Mouse (Mus musculus): ENCODE measurements around the gene Skiv2l.
A peak's percentile ranks its signal among the peaks of the same experiment; 100 is the strongest.
"Not testable (repeated sequence)": the region's sequence is repeated elsewhere in the genome, so short reads cannot be mapped to it uniquely, and the experiment has no call there.

Gene Skiv2l

GRCm38 (mm10) chr17:34874321-34874720 is 24.3 kb upstream of the Skiv2l start:
- no peak for DNase-seq (ENCODE audit: low read depth)

DNA sequence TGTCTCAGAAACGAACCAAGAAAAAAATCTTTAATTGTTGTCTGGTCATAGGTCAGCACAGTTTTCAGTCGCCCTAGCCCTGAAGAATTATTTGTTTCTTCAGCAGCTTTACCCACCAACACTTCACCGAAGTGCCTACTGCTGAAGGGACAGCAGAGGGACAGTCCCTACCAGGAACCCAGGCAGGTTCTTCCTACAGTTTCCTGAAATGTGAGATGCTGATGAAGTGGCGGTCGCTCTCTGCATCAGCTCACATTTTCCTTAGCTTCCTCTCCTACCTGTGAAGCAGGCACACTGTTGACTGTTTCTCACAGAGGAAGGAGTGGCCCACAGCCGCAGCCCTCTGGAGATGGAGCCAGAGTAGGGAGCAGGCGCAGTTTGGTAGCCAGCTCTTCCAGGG is 16.0 kb upstream of the Skiv2l start:
- no peak for DNase-seq (ENCODE audit: low read depth)

GRCm38 (mm10) chr17:34862416-34863081 is 12.5 kb upstream of the Skiv2l start, which contains the start of gene Cfb:
TSS of gene Cfb (minus strand) at chr17:34862518.
- no peak for DNase-seq (ENCODE audit: low read depth)

GRCm38 (mm10) chr17:34861704-34862415 is 11.8 kb upstream of the Skiv2l start:
- no peak for DNase-seq (ENCODE audit: low read depth)

DNA sequence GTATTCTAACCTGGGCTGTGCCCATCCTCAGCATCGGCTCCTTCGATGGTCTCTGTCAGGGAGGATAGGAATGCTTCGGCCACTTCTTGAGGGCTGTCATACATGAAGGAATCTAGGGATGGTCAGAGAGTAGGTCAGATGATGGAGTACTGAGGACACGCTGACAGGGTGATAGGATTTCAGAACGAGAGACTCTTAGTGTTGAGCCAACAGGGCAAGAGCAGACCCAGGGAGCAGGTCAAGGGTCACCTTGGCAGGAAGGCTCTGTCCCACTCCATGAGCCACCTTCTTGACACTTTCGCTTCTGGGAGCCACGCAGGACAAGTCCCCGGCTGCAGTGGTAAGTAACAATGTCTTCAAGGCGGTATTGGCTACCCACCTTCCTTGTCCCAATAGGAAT is 10.5 kb upstream of the Skiv2l start:
- no peak for DNase-seq (ENCODE audit: low read depth)

- no peak for DNase-seq (ENCODE audit: low read depth)
Measured at GRCm38 (mm10) chr17:34858670-34859069, 8.7 kb upstream of the Skiv2l start.

- DNase-seq (ENCODE audit: low read depth), result peak; percentile 88
Measured at GRCm38 (mm10) chr17:34855825-34856224, 5.8 kb upstream of the Skiv2l start.

- no peak for DNase-seq (ENCODE audit: low read depth)
Measured at GRCm38 (mm10) chr17:34854761-34855160, 4.8 kb upstream of the Skiv2l start.

- DNase-seq (ENCODE audit: low read depth), result no peak
Measured at GRCm38 (mm10) chr17:34853511-34853910, 3.5 kb upstream of the Skiv2l start.

GRCm38 (mm10) chr17:34850517-34851125 is 611 bp upstream of the Skiv2l start:
- DNase-seq (ENCODE audit: low read depth), result peak; percentile 10

- DNase-seq (ENCODE audit: low read depth), result no peak
Measured at GRCm38 (mm10) chr17:34847615-34848014, 2.4 kb downstream of the Skiv2l start.

- no peak for DNase-seq (ENCODE audit: low read depth)
Measured at GRCm38 (mm10) chr17:34847192-34847591, 2.8 kb downstream of the Skiv2l start.

- no peak for DNase-seq (ENCODE audit: low read depth)
Measured at GRCm38 (mm10) chr17:34844884-34845283, 5.1 kb downstream of the Skiv2l start.

DNA sequence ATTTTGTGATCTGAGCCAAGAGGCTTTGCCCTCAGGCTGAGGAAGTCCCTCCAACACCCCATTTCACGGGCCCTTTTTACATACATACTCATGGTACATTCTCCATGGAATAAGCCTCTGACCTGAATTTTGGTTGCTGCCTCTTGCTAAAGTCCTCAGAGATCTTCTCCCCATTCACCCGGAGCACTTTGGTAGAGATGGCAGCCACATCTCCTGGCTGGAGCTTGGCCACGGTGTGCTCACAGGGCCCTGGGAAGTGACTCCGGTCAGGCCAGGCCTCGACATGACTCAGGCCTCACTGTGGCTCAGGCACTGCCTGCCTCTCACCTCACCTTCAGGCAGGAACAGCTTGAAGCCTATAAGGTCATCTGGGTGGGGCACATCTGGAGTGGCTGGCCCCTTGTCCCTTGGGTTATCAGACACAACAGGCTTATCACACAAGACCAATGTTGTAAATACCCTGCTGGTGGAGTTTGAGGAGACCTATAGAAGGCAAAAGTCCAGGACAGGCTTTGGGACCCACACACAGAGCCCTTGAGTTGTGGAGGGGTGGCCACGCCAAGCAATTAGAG is 9.2 kb downstream of the Skiv2l start:
- DNase-seq (ENCODE audit: low read depth), result no peak

DNA sequence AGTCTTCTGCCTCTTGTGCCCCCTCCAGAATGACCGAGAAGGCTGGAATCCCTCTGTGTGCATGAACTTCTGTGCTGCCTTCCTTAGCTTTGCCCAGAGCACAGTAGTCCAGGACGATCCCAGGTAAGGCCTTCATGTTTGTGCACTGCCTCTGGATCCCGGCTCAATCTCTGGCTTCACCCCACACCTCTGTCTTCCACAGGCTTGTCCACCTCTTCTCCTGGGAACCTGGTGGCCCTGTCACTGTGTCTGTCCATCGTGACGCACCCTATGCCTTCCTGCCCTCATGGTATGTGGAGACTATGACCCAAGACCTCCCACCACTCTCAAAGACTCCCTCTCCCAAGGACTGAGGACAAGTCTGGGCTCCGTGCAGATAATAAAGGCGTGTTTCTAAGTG is 11.2 kb downstream of the Skiv2l start:
- DNase-seq (ENCODE audit: low read depth), result no peak

DNA sequence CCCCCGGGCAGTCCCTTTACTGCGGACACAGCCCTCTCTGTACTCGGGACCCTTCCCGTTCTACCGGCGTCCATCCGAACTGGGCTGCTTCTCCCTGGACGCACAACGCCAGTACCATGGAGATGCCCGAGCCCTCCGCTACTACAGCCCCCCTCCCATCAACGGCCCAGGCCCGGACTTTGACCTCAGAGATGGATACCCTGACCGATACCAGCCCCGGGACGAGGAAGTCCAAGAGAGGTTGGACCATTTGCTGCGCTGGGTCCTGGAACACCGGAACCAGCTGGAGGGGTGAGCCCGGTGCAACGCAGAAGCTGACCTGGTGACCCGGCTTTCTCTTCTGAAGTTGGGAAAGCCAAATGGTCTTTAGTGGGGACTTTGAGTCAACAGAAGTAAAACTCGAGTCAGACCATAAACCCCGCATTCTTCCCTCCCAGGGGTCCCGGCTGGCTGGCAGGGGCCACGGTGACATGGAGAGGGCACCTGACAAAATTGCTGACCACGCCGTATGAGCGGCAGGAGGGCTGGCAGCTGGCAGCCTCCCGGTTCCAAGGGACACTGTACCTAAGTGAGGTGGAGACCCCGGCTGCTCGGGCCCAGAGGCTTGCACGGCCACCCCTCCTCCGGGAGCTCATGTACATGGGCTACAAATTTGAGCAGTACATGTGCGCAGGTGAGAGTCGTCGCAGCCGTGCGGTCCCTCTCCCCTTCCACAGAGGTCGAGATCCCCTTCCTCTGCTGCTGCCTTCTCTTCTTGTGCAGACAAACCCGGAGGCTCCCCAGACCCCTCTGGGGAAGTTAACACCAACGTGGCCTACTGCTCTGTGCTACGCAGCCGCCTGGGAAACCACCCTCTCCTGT is 12.3 kb downstream of the Skiv2l start:
- no peak for DNase-seq (ENCODE audit: low read depth)

GRCm38 (mm10) chr17:34836856-34837221 is 13.2 kb downstream of the Skiv2l start, which contains the start of the genes Stk19 and Dxo:
TSS of gene Stk19 (minus strand) at chr17:34836945.
TSS of gene Dxo (plus strand) at chr17:34837019.
- DNase-seq (ENCODE audit: low read depth), result peak; percentile 98

DNA sequence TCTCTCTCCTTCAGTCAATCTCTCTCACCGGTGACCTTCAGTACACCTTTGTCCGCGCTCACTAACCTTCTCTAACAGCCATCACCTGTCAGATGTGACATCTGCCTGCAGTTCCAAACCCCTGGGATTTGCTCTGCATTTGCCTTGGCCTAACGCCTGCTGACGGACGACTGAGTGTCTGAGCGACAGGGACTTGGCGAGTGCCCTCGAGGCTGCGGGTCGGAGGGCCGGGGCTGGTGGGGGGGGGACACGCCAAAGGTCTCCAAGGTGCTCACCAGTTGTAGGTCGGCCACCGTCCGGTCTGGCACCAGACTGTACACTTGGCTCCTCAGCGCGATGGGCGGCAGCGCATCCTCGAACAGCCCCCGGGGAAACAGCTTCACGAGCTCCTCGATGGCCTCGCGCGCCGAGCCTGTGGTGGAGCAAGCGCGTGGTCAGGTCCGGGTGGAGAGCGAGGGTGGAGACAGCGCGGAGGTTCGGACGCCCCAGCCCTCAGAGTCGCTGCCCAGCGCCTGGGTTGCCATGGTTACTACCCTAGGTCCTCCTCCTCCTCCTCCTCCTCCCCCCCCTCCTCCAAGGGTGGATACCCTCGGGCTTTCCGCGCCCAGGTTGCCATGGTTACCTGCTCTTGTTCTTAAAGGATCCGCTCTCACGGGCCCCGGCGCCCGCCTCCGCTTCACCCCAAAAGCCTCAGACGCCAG is 13.7 kb downstream of the Skiv2l start:
- no peak for DNase-seq (ENCODE audit: low read depth)

DNA sequence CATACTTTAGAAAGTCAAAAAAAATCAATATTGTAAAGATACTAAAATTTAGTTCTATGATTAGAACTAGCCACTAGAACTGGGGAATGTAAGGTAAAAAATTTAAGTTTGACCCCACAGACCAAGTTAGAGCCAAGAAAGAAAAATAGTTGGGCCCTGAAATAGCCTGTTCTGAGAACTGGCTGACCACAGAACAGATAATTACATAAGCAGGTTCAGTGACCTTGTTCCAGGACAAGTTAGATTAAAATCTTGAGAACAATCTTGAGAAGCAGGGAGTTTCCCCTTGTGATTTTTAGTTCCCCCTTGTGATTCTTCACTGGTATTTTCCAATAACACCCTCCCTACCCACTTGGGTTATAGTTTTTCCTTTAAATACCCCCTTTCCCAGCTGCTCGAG is 19.2 kb downstream of the Skiv2l start:
- DNase-seq (ENCODE audit: low read depth), result not testable (repeated sequence)

GRCm38 (mm10) chr17:34814818-34815370 is 35.1 kb downstream of the Skiv2l start:
- no peak for DNase-seq (ENCODE audit: low read depth)

DNA sequence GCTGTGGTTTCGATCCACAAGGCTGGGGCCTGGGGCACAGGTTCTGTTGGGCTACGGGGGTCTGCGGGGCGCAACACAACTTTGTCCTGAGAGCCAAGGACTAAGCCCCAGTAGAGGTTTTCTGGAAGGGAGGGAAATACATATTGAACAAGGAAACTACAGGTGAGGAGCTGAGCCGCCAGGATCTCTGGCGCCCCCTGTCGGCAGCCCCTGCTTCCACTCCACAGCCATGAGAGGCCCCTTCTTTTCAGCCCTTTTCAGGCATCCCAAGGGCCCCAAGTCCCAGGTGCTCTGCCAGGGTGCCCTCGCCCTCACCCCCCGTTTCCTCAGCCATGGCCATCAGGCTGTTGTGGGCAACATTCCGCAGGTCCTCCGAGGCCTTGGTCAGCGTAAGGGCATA is 36.3 kb downstream of the Skiv2l start:
- peak; percentile 68 for DNase-seq (ENCODE audit: low read depth)

Data from NIH3T3 (cell line).